Mouse (Mus musculus) liver, embryonic 14.5 days (tissue): ENCODE data around the gene Ramp2.

Source experiments
- CTCF ChIP-seq: IDR thresholded peaks from 2 replicates; pipeline ENCODE4 v1.5.1; 2016; ENCODE audit warnings: antibody characterized with exemption, low read depth, control low read depth
- EP300 ChIP-seq: IDR thresholded peaks from 2 replicates; pipeline ENCODE4 v1.6.1; 2016; ENCODE audit warnings: antibody characterized with exemption, low read depth

DNA sequence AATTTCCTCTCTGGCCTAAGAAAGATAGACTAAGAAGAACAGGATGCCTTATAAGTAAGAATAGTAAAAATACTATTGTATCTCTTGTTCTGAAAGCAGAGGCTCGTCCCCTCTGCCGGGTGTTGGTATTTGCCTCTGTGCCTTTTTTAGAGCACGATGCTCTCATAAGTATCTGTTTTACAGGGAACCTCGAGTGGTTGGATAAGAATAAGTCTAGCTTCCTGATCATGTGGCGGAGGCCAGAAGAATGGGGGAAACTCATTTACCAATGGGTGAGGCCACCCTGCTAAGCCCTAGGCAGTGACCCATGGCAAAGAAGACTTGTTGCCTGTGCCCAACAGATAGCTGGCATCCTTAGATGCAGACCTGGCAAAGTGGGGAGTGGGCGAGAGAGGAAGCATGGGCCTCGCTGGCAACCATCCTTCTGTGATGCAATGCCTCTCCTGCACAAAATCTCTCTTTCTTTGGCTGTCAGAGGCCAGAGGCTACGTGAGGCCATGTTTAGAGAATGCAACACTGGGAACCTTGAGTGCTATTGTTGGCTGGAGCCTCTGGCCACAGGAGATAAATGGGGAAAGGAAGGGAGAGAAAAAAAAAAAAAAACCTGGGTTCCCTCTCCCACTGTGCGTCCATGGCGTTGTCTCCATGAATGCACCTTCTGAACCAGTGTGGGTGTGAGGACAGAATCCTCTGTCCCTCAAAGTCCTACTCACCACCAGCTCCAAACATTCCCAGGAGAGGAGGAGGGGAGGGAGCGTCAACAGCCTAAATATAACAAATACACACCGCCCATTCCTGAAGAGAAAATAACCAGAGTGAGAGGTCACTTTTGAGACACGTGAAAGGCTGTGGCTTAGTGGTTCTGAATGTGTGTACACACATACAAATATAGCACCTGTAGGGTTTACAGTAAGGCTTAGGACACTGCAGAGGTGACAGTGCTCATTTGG, 10.3 kb downstream of the Ramp2 start:
- no peak for TF ChIP-seq CTCF
- TF ChIP-seq EP300, result no peak
